Mouse (Mus musculus): Measurements from ENCODE around the gene Ppm1g. TPM values are rescaled to one million over a fixed set of nuclear protein-coding genes. Genes with fewer than 3 reads are reported as not detected.
A peak's percentile ranks its signal among the peaks of the same experiment; 100 is the strongest.

The Ppm1g gene
- polyA plus RNA-seq, 1 experiment from 2014 or later, result 56.9 TPM

DNA sequence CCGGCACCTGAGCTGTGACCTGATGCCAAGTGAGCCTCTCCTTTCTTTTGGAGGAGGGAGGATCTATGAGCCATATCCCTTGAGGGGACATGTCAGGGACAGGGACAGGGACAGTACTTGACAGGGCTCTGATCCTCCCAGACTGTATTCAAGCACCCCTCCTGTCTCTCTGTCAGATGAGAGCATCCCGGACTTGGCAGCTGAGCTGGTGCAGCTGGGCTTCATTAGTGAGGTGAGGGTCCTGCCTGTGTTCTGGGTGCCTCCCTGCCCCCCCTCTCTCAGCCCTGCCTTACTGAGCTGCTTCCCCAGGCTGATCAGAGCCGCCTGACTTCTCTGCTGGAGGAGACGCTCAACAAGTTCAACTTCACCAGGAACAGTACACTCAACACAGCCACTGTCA, 30.2 kb upstream of the Ppm1g start:
- Histone ChIP-seq H3K27me3 (ENCODE audit: insufficient read depth, low read length) (no peaks in the 10 kb centered on the region), H3K4me3 (ENCODE audit: low read depth, low read length) (no peak overlapping the region), H3K4me2 (ENCODE audit: low read depth, low read length) (no peak overlapping the region), H3K4me1 (ENCODE audit: insufficient read depth) (peaks cover 4% of the 10 kb centered on the region), H3K36me3 (replicated peaks; ENCODE audit: insufficient read depth, low read length) (peaks cover 63% of the 10 kb centered on the region), H3K9me3 (ENCODE audit: low read length) (no peaks in the 10 kb centered on the region), H3K9ac (replicated peaks) (no peak overlapping the region), H3K27ac (ENCODE audit: low read depth) (no peak overlapping the region)
- DNase-seq (no peak), ATAC-seq (no peak)
- TF ChIP-seq CTCF (IDR thresholded peaks at IDR 0.05; ENCODE audit: low read depth) (no peak), EP300 (IDR thresholded peaks at IDR 0.05; ENCODE audit: low read depth) (no peak)
- WGBS (ENCODE audit: insufficient replicate concordance), result 79% methylated on average over 4 of the region's 4 CpGs

DNA sequence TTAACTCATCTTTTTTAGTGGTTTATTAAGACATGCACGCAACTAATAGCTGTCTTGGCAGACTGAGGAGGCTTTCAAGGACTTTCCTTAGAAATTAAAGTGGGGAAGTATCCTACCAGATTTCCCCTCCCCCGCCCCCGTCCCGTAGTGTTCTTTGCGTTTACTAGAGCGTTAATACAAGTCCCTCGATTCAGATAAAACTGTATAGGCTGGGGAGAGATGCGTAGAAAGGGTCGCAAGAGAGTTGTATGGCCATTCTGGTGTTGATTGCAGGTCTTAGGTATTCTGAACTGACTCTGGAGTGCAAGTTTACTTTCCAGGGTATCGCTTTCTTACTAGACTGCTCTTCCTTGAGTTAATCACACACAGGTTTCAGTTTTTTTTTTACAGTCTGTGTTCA, 21.7 kb upstream of the Ppm1g start:
- no peak for ATAC-seq
- no peak for TF ChIP-seq EP300 (IDR thresholded peaks at IDR 0.05; ENCODE audit: low read depth)
- no peak for TF ChIP-seq CTCF (IDR thresholded peaks at IDR 0.05; ENCODE audit: low read depth)
- H3K36me3 ChIP-seq (replicated peaks; ENCODE audit: insufficient read depth, low read length), result peaks cover 35% of the 10 kb centered on the region
- peak overlapping the region; percentile 98 for H3K27ac ChIP-seq (ENCODE audit: low read depth)
- peak overlapping the region; percentile 92 for H3K4me2 ChIP-seq (ENCODE audit: low read depth, low read length)
- 27% methylated on average over 10 of the region's 10 CpGs for WGBS (ENCODE audit: insufficient replicate concordance)
- no peak for DNase-seq
- H3K9me3 ChIP-seq (ENCODE audit: low read length), result no peaks in the 10 kb centered on the region
- peaks cover 8% of the 10 kb centered on the region for H3K4me1 ChIP-seq (ENCODE audit: insufficient read depth)
- peak overlapping the region; percentile 93 for H3K4me3 ChIP-seq (ENCODE audit: low read depth, low read length)
- peak overlapping the region; percentile 96 for H3K9ac ChIP-seq (replicated peaks)
- H3K27me3 ChIP-seq (ENCODE audit: insufficient read depth, low read length), result no peaks in the 10 kb centered on the region

- WGBS (ENCODE audit: insufficient replicate concordance), result under 1% methylated on average over 13 of the region's 13 CpGs
- ATAC-seq, result no peak
- Histone ChIP-seq H3K9me3 (ENCODE audit: low read length) (no peaks in the 10 kb centered on the region), H3K4me3 (ENCODE audit: low read depth, low read length) (peak overlapping the region; percentile 93), H3K27me3 (ENCODE audit: insufficient read depth, low read length) (no peaks in the 10 kb centered on the region), H3K27ac (ENCODE audit: low read depth) (peak overlapping the region; percentile 98), H3K9ac (replicated peaks) (peak overlapping the region; percentile 96), H3K4me1 (ENCODE audit: insufficient read depth) (peaks cover 8% of the 10 kb centered on the region), H3K4me2 (ENCODE audit: low read depth, low read length) (peak overlapping the region; percentile 92), H3K36me3 (replicated peaks; ENCODE audit: insufficient read depth, low read length) (peaks cover 29% of the 10 kb centered on the region)
- DNase-seq, result no peak
- no peak for TF ChIP-seq EP300 (IDR thresholded peaks at IDR 0.05; ENCODE audit: low read depth)
- TF ChIP-seq CTCF (IDR thresholded peaks at IDR 0.05; ENCODE audit: low read depth), result no peak
Observed at GRCm38 (mm10) chr5:31241522-31242034, 21.1 kb upstream of the Ppm1g start.

- H3K4me3 ChIP-seq (ENCODE audit: low read depth, low read length), result peak within 1 kb of the TSS; percentile 93
- H3K9me3 ChIP-seq (ENCODE audit: low read length), result no peaks in the 10 kb centered on the region
- peak within 1 kb of the TSS; percentile 96 for H3K9ac ChIP-seq (replicated peaks)
- peak; percentile 98 for ATAC-seq
- peak; percentile 97 for DNase-seq
- WGBS (ENCODE audit: insufficient replicate concordance), result under 1% methylated on average over 81 of the region's 103 CpGs
- TF ChIP-seq CTCF (IDR thresholded peaks at IDR 0.05; ENCODE audit: low read depth) (peak; percentile 7; the same call in 1 of the 2 replicates), EP300 (IDR thresholded peaks at IDR 0.05; ENCODE audit: low read depth) (no peak)
- H3K27ac ChIP-seq (ENCODE audit: low read depth), result peak within 1 kb of the TSS; percentile 98
- H3K36me3 ChIP-seq (replicated peaks; ENCODE audit: insufficient read depth, low read length), result peaks cover 22% of the 10 kb centered on the region
- no peaks in the 10 kb centered on the region for H3K27me3 ChIP-seq (ENCODE audit: insufficient read depth, low read length)
- H3K4me2 ChIP-seq (ENCODE audit: low read depth, low read length), result peak within 1 kb of the TSS; percentile 92
- H3K4me1 ChIP-seq (ENCODE audit: insufficient read depth), result peaks cover 8% of the 10 kb centered on the region
Observed at GRCm38 (mm10) chr5:31240637-31241521, 20.4 kb upstream of the Ppm1g start, which contains the start of the genes Nrbp1 and Gm9970. Nrbp1 (plus strand) TSS chr5:31240864. Gm9970 (minus strand) TSS chr5:31241232.

DNA sequence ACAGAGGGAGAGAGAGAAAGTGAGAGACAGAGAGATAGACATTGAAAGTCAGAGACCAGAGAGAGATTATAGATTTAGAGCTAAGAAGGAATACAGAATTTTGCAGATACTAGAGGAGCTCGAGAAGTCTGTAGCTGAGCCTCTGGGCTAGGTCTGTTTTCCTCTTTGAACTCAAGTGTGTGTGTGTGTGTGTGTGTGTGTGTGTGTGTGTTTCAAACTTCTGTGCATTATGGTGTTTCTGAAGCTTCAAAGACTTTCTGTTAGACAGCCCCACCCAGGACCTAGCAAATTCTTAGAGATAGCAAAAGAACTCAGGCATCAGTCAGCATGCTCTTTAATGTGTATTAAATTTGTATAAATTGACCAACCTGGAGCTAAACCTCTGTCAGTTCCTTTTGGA, 6.2 kb upstream of the Ppm1g start:
- no peak overlapping the region for H3K4me3 ChIP-seq (ENCODE audit: low read depth, low read length)
- no peak overlapping the region for H3K27ac ChIP-seq (ENCODE audit: low read depth)
- 57% methylated on average over 1 of the region's 1 CpGs for WGBS (ENCODE audit: insufficient replicate concordance)
- no peak overlapping the region for H3K4me2 ChIP-seq (ENCODE audit: low read depth, low read length)
- ATAC-seq (no peak), DNase-seq (no peak)
- H3K36me3 ChIP-seq (replicated peaks; ENCODE audit: insufficient read depth, low read length), result no peaks in the 10 kb centered on the region
- no peaks in the 10 kb centered on the region for H3K4me1 ChIP-seq (ENCODE audit: insufficient read depth)
- no peaks in the 10 kb centered on the region for H3K9me3 ChIP-seq (ENCODE audit: low read length)
- no peaks in the 10 kb centered on the region for H3K27me3 ChIP-seq (ENCODE audit: insufficient read depth, low read length)
- TF ChIP-seq EP300 (IDR thresholded peaks at IDR 0.05; ENCODE audit: low read depth), result no peak
- TF ChIP-seq CTCF (IDR thresholded peaks at IDR 0.05; ENCODE audit: low read depth), result no peak
- H3K9ac ChIP-seq (replicated peaks), result no peak overlapping the region

DNA sequence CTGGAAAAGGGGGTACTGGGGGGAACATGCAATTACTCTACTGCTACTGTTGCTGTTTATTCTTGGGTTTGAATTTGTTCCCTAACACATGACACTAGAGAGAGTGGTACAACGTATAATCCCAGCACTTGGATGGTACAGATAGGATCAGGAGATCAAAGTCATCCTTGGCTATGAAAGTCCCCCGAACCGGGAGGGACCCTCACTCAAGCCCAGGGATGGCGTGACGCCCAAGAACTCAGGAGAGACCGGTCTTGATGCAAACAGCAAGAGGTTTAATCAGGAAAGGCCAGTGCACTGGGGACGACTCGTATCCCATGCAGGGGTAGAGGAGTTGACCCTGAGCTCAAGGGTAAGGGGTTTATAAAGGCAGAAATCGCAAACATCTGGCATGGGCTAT, 2.2 kb upstream of the Ppm1g start:
- Histone ChIP-seq H3K36me3 (replicated peaks; ENCODE audit: insufficient read depth, low read length) (no peaks in the 10 kb centered on the region), H3K27ac (ENCODE audit: low read depth) (no peak overlapping the region), H3K4me1 (ENCODE audit: insufficient read depth) (peaks cover 12% of the 10 kb centered on the region), H3K4me2 (ENCODE audit: low read depth, low read length) (no peak overlapping the region), H3K9me3 (ENCODE audit: low read length) (no peaks in the 10 kb centered on the region), H3K4me3 (ENCODE audit: low read depth, low read length) (no peak overlapping the region), H3K27me3 (ENCODE audit: insufficient read depth, low read length) (no peaks in the 10 kb centered on the region), H3K9ac (replicated peaks) (no peak overlapping the region)
- ATAC-seq (no peak), DNase-seq (no peak)
- TF ChIP-seq CTCF (IDR thresholded peaks at IDR 0.05; ENCODE audit: low read depth) (no peak), EP300 (IDR thresholded peaks at IDR 0.05; ENCODE audit: low read depth) (no peak)
- 91% methylated on average over 9 of the region's 9 CpGs for WGBS (ENCODE audit: insufficient replicate concordance)

Measured in liver, postnatal 0 days (tissue).